Mouse (Mus musculus): ENCODE data around the gene Prr29. TPM values are rescaled to one million over a fixed set of nuclear protein-coding genes. Genes with fewer than 3 reads are reported as not detected.
A peak's percentile ranks its signal among the peaks of the same experiment; 100 is the strongest.

Gene Prr29
- total RNA-seq, 2 experiments from 2014 or later = 1.2 TPM; not detected in 1

GRCm38 (mm10) chr11:106410507-106410906 lies 45.2 kb downstream of the Prr29 start:
- no peak for DNase-seq

GRCm38 (mm10) chr11:106411157-106411556 lies 45.9 kb downstream of the Prr29 start:
- DNase-seq = no peak

- DNase-seq = no peak
These were observed 47.5 kb downstream of the Prr29 start for GRCm38 (mm10) chr11:106412641-106413360.

GRCm38 (mm10) chr11:106416331-106416730 lies 51.1 kb downstream of the Prr29 start:
- DNase-seq = no peak

DNA sequence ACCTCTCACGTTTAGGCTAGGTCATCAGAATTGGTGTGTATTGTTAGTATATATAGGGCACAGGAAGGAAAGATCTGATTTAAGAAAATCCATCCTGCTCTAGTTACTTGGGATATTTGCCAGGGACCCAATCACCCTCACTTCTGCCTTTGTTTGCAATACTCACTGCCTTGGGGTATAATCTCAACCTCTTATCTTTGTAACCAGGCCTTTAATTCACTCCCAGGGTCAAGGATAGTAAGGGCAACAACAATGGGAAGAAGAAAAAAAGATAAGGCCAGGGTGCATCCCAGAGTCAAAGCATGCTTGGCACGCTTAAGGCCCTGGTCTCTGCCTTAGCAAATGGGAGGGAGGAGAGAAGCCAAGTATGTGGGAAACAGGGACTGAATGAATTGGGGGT lies 52.6 kb downstream of the Prr29 start:
- DNase-seq = no peak

- peak; percentile 89 for DNase-seq
These were observed 53.4 kb downstream of the Prr29 start for GRCm38 (mm10) chr11:106418622-106419196.

DNA sequence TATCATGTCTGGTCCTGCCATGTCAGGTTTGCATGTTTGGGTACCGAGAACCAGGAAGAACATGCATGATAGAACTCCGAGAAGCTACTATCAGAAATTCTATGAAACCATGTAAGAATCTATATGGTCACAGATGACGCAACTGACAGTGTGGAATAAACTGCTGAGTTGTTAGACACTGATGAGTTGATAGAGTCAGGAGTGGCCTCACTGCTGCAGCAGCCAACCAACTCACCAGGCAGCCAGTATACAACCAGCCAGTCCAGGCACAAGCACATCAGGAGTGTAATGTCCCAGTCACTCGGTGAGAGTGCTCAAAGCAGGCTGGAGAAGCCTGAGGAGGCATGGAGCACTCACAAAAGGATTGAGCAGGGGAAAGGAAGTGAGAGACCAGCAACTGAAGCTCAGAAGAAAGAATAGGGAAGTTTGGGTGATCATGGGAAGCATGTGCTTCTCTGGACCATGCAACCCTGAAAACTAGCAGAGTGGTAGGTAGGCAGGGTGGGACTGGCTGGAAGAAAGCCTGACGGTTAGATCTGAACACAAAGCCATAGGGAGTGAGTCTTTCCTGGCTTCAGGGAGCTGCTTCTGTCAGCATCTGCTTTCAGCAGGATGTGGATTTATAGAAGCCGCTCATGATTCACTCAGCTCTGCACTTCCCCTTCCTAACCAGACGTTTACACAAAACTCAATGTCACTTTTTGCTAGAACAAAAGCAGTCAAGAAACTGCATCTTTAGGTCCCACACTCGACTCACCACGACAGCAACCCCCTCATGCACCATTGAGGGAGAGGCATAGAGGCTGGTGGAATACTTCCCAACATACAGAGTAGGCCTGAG lies 54.2 kb downstream of the Prr29 start:
- no peak for DNase-seq

- no peak for DNase-seq
These were observed 59.9 kb downstream of the Prr29 start for GRCm38 (mm10) chr11:106425201-106425600.

DNA sequence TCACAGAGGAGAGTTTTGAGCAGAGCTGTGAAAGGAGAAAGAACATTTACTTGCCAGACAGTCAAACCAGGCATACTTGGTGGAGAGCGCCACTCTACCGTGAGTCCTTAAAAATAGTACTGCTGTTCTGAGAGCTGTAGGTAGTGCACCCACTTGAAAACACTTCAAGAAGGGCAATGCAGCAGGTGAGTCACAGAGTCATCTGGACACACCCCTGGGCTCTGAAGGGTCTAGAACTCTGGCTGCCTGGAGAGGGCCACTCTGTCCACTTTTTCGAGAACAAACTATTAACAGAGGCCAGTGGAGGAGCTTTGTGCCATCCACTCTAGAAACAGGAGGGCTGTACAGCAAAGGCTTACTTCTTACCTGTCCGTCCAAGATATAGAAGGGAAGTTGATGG lies 61.2 kb downstream of the Prr29 start:
- DNase-seq = no peak

Other genes with a start within 250 kb of the Prr29 start
- gene Gm10840, start 204.6 kb upstream of the Prr29 start, total RNA-seq (2021) = not detected
- 10 to 100 TPM; 40.4 to 43.1 TPM for gene Limd2, start 204.6 kb upstream of the Prr29 start, total RNA-seq (2021)
- 10 to 100 TPM; 12.1 to 16.1 TPM for gene Strada, start 163.3 kb upstream of the Prr29 start, total RNA-seq (2021)
- 10 to 100 TPM; 75.9 to 86.3 TPM for gene Ccdc47, start 149.1 kb upstream of the Prr29 start, total RNA-seq (2021)
- gene Ddx42, start 148.5 kb upstream of the Prr29 start, total RNA-seq (2021) = 10 to 100 TPM; 49.0 to 54.0 TPM
- 10 to 100 TPM; 55.4 to 57.0 TPM for gene Ftsj3, start 109.4 kb upstream of the Prr29 start, total RNA-seq (2021)
- gene Psmc5, start 109.3 kb upstream of the Prr29 start, total RNA-seq (2021) = 100 to 1,000 TPM; 121 to 129 TPM
- gene Smarcd2, start 92.5 kb upstream of the Prr29 start, total RNA-seq (2021) = 10 to 100 TPM; 77.9 to 83.2 TPM
- gene Tcam1, start 88.8 kb upstream of the Prr29 start, total RNA-seq (2021) = under 1 TPM; 0.15 to 0.33 TPM
- gene Gh, start 63.6 kb upstream of the Prr29 start, total RNA-seq (2021) = not detected
- 10 to 100 TPM; 10.9 to 11.6 TPM for gene Cd79b, start 50.7 kb upstream of the Prr29 start, total RNA-seq (2021)
- 10 to 100 TPM in 1 of 2 experiments, 1 to 10 TPM in 1; 2.0 to 13.3 TPM for gene Scn4a, start 12.2 kb upstream of the Prr29 start, total RNA-seq (2021)
- gene Icam2, start 22.6 kb downstream of the Prr29 start, total RNA-seq (2021) = 10 to 100 TPM; 28.0 to 31.9 TPM
- gene Ern1, start 122.4 kb downstream of the Prr29 start, total RNA-seq (2021) = 10 to 100 TPM; 54.8 to 63.0 TPM
- gene Tex2, start 248.0 kb downstream of the Prr29 start, total RNA-seq (2021) = 10 to 100 TPM; 38.4 to 40.0 TPM